ENCODE assay signal across 10 mouse cellular contexts in the genomic region with DNA sequence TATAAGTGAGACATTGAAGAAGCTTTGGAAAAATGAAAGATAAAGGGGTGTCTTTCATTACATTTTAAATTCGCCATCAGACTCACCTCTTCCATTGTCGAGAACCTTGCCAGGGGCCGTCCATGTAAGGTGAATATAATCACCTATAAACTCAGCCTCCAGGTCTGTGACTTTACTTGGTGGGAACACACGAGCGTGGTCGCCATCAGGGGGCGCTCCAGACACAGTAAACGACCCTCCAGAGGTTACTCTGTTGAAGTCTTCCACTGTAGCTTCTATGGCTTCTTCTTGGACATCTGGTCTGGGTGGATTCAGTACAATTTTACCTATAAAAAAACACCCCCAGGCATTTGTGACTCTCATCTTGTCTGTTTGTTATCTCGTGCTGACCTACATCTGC. TPM values are rescaled to one million over a fixed set of nuclear protein-coding genes. Genes with fewer than 3 reads are reported as not detected.
DNase-seq lines count a peak whose midpoint lies in the region; ATAC-seq and TF ChIP-seq lines count a peak whose summit lies in the region.
"Had no signal": no experiment of that assay in that cellular context is flagged by ENCODE, and none has a peak within 500 bp of the region (broad histone marks: within the 10 kb centered on the region; RNA-seq: fewer than 3 reads in every experiment).

No protein-coding gene starts in this region.

- H3K4me1 ChIP-seq in heart, embryonic 12.5 days (replicated peaks) = no peaks in the 10 kb centered on the region
- H3K4me1 ChIP-seq in bone marrow macrophage, adult 2 months (ENCODE audit: control insufficient read depth, insufficient read depth, low read length) = no peaks in the 10 kb centered on the region
- H3K4me1 ChIP-seq: heart, embryonic 13.5 days; liver, embryonic 15.5 days had no signal

- 24% methylated on average over 9 of the region's 9 CpGs for WGBS in heart, embryonic 12.5 days

- H3K4me2 ChIP-seq in heart, embryonic 12.5 days = no peak overlapping the region
- H3K4me2 ChIP-seq: heart, embryonic 13.5 days; liver, embryonic 15.5 days had no signal

- H3K9ac ChIP-seq in heart, embryonic 12.5 days = no peak overlapping the region
- H3K9ac ChIP-seq: heart, embryonic 13.5 days; liver, embryonic 15.5 days had no signal

- no peak overlapping the region for H3K4me3 ChIP-seq in heart, embryonic 12.5 days
- no peak overlapping the region for H3K4me3 ChIP-seq in bone marrow macrophage, adult 2 months (ENCODE audit: insufficient read depth, low read length)
- H3K4me3 ChIP-seq: heart, embryonic 13.5 days; liver, embryonic 15.5 days had no signal

- TF ChIP-seq POLR2A in bone marrow macrophage, adult 2 months (IDR thresholded peaks at IDR 0.05; ENCODE audit: borderline replicate concordance, low read depth, low read length) = no peak

- peaks cover 11% of the 10 kb centered on the region for H3K36me3 ChIP-seq in heart, embryonic 12.5 days
- H3K36me3 ChIP-seq: liver, embryonic 15.5 days had no signal

- DNase-seq in heart, adult 8-10 months (ENCODE audit: low spot score) = no peak
- DNase-seq in right cerebral cortex, adult 2 months (ENCODE audit: low spot score in 2 of 2) = peak; percentile 49 to 58
- no peak for DNase-seq in right cerebral cortex, adult 18-20 months
- DNase-seq in kidney, postnatal 4 days = peak; percentile 82 to 83
- peak; percentile 78 for DNase-seq in right cerebral cortex, postnatal 14 days

- TF ChIP-seq CTCF in bone marrow macrophage, adult 2 months (IDR thresholded peaks at IDR 0.05; ENCODE audit: low read depth, low read length) = peak; percentile 31; the same call in 1 of the 2 replicates

- ATAC-seq in heart, embryonic 12.5 days (ENCODE audit: insufficient number of reproducible peaks, low FRiP score) = 0 out of 2 replicates have a peak, but pooled peaks have one; percentile 57
- ATAC-seq in activated CD4-positive, CD25-positive, alpha-beta regulatory T cell, adult 4 months = no peak

- peaks cover 3% of the 10 kb centered on the region; the same call in 1 of the 2 replicates for H3K9me3 ChIP-seq in heart, embryonic 12.5 days (replicated peaks)
- H3K9me3 ChIP-seq: heart, embryonic 13.5 days; liver, embryonic 15.5 days had no signal

- no peaks in the 10 kb centered on the region for H3K27me3 ChIP-seq in heart, embryonic 12.5 days (replicated peaks)
- H3K27me3 ChIP-seq: heart, embryonic 13.5 days; liver, embryonic 15.5 days had no signal

- H3K27ac ChIP-seq in heart, embryonic 12.5 days (ENCODE audit: poor library complexity, severe bottlenecking) = no peak overlapping the region
- no peak overlapping the region for H3K27ac ChIP-seq in bone marrow macrophage, adult 2 months (ENCODE audit: insufficient read depth, low read depth, low read length)
- H3K27ac ChIP-seq: heart, embryonic 13.5 days; liver, embryonic 15.5 days had no signal

RNA-seq across cellular contexts. Expression of a gene that starts 16.7 kb away (rescaled TPM):
- polyA plus RNA-seq in heart, embryonic 12.5 days (2016; fragmentation: Nextera tagmentation; extraction: Ambion mirVana) = 145 and 147 TPM in 2 replicates
- total RNA-seq in heart, adult 8-10 months (2022) = 100 to 1,000 TPM; 329 to 372 (median 356) TPM
- 346 and 350 TPM in 2 replicates for polyA plus RNA-seq in bone marrow macrophage, adult 2 months (2012; ENCODE audit: insufficient read depth, insufficient read length, missing spikeins)
- polyA plus RNA-seq in activated CD4-positive, CD25-positive, alpha-beta regulatory T cell, adult 4 months (2017; shearing (Covaris generic)) = 10 to 100 TPM; 53.4 to 56.8 TPM

RNA-seq across cellular contexts. Expression of a gene that starts 23.9 kb away (rescaled TPM):
- 22.1 and 24.1 TPM in 2 replicates for polyA plus RNA-seq in heart, embryonic 12.5 days (2016; fragmentation: Nextera tagmentation; extraction: Ambion mirVana)
- 1 to 10 TPM in 1 of 4 experiments, under 1 TPM in 3; 0.66 to 1.3 (median 0.76) TPM for total RNA-seq in heart, adult 8-10 months (2022)
- not detected in 2 replicates for polyA plus RNA-seq in bone marrow macrophage, adult 2 months (2012; ENCODE audit: insufficient read depth, insufficient read length, missing spikeins)
- polyA plus RNA-seq in activated CD4-positive, CD25-positive, alpha-beta regulatory T cell, adult 4 months (2017; shearing (Covaris generic)) = under 1 TPM in 1 of 2 experiments, not detected in 1; 0.09 TPM

Comparison
In these comparisons a context has a peak if more than half of its experiments do, and no peak if none do; other contexts are left out.
1. DNase-seq: peak in right cerebral cortex, adult 2 months (2 of 2), kidney, postnatal 4 days (2 of 2) and right cerebral cortex, postnatal 14 days (single experiment); none in heart, adult 8-10 months (single experiment) and right cerebral cortex, adult 18-20 months (single experiment).
2. RNA of a gene that starts 23.9 kb away (polyA plus RNA-seq): 22.1 to 24.1 TPM in heart, embryonic 12.5 days; not detected in bone marrow macrophage, adult 2 months and 0.09 TPM in activated CD4-positive, CD25-positive, alpha-beta regulatory T cell, adult 4 months; every median in the first group is over 10 times any median in the second.